Comparison of ENCODE assay signal across 9 mouse cellular contexts in the genomic region with DNA sequence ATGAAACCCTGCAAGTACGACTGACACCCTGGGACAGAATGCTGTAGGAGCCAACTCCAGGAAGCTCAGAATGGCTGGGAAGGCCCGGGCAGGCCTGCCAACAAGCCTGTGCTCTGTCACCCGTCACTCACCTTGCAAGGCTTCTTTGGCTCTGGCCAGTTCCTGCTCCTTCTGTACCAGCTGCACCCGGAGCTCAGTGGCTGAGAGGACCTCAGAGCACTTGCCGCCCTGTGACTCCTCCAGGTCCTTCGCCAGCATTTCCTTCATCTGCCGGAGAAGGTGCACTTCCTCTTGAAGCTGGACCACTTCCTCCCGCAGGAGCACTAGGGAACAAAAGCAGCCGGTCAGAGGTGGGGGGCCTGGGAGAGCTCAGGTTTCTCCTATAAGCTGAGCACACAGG. TPM values are rescaled to one million over a fixed set of nuclear protein-coding genes. Genes with fewer than 3 reads are reported as not detected.
DNase-seq lines count a peak whose midpoint lies in the region; ATAC-seq and TF ChIP-seq lines count a peak whose summit lies in the region.
"Had no signal": no experiment of that assay in that cellular context is flagged by ENCODE, and none has a peak within 500 bp of the region (broad histone marks: within the 10 kb centered on the region; RNA-seq: fewer than 3 reads in every experiment).

No protein-coding gene starts in this region.

- intact Hi-C loops in gastrocnemius, adult 2 months (cut with DNase I) = no loop called here
- intact Hi-C loops in gastrocnemius, postnatal 14 days (cut with DNase I; ENCODE audit: low total_unique reads) = no loop called here
- intact Hi-C loops in heart, postnatal 36 days (cut with DNase I) = loop anchor here (2.0 to 5.0 kb wide), 2 partner anchors 37 to 55 kb away; no protein-coding TSS in a partner anchor

- 57% methylated on average over 9 of the region's 9 CpGs for WGBS in embryonic facial prominence, embryonic 14.5 days
- 72% methylated on average over 9 of the region's 9 CpGs for WGBS in limb, embryonic 10.5 days

- H3K9ac ChIP-seq in embryonic facial prominence, embryonic 14.5 days (ENCODE audit: low read depth, low read length) = no peak overlapping the region

- peak overlapping the region; percentile 32 for H3K4me3 ChIP-seq in gastrocnemius, adult 2 months
- H3K4me3 ChIP-seq in embryonic facial prominence, embryonic 14.5 days (ENCODE audit: low read depth, low read length) = no peak overlapping the region
- H3K4me3 ChIP-seq in limb, embryonic 10.5 days = no peak overlapping the region
- H3K4me3 ChIP-seq: megakaryocyte, embryonic 14.5 days had no signal

- H3K9me3 ChIP-seq in embryonic facial prominence, embryonic 14.5 days (ENCODE audit: control insufficient read depth, low read length) = no peaks in the 10 kb centered on the region
- no peaks in the 10 kb centered on the region for H3K9me3 ChIP-seq in limb, embryonic 10.5 days (replicated peaks)
- H3K9me3 ChIP-seq: megakaryocyte, embryonic 14.5 days had no signal

- 0 out of 2 replicates have a peak, but pooled peaks have one; percentile 13 for ATAC-seq in embryonic facial prominence, embryonic 14.5 days (ENCODE audit: low read depth)

- no peak for TF ChIP-seq CTCF in gastrocnemius, adult 2 months (IDR thresholded peaks at IDR 0.05)

- H3K27ac ChIP-seq in gastrocnemius, adult 2 months = no peak overlapping the region
- no peak overlapping the region for H3K27ac ChIP-seq in embryonic facial prominence, embryonic 14.5 days (replicated peaks; ENCODE audit: low read depth, low read length)
- peak overlapping the region; percentile 61 for H3K27ac ChIP-seq in limb, embryonic 10.5 days

- DNase-seq in gastrocnemius, adult 2 months = no peak
- DNase-seq in gastrocnemius, postnatal 14 days = no peak
- DNase-seq in embryonic facial prominence, embryonic 14.5 days (ENCODE audit: low spot score) = no peak
- peak; percentile 44 to 55 for DNase-seq in heart, postnatal 36 days
- no peak for DNase-seq in limb, embryonic 10.5 days (ENCODE audit: low spot score)
- no peak for DNase-seq in testis, postnatal 14 days (ENCODE audit: low spot score)
- no peak for DNase-seq in cerebellum, postnatal 14 days
- DNase-seq in MN1 (ENCODE audit: low spot score) = no peak

- peaks cover 7% of the 10 kb centered on the region; the same call in 1 of the 2 replicates for H3K36me3 ChIP-seq in embryonic facial prominence, embryonic 14.5 days (ENCODE audit: control insufficient read depth, insufficient read depth, low read length)
- peaks cover 18% of the 10 kb centered on the region for H3K36me3 ChIP-seq in limb, embryonic 10.5 days

- no peak overlapping the region for H3K4me2 ChIP-seq in embryonic facial prominence, embryonic 14.5 days (ENCODE audit: low read depth, low read length)

- H3K4me1 ChIP-seq in embryonic facial prominence, embryonic 14.5 days (ENCODE audit: control insufficient read depth, insufficient read depth, low read length) = peaks cover 13% of the 10 kb centered on the region; the same call in 1 of the 2 replicates
- H3K4me1 ChIP-seq in limb, embryonic 10.5 days = peaks cover 24% of the 10 kb centered on the region

- H3K27me3 ChIP-seq in embryonic facial prominence, embryonic 14.5 days (replicated peaks; ENCODE audit: control insufficient read depth, insufficient read depth, low read length) = no peaks in the 10 kb centered on the region
- no peaks in the 10 kb centered on the region for H3K27me3 ChIP-seq in limb, embryonic 10.5 days (ENCODE audit: low read depth, poor library complexity, severe bottlenecking)

RNA-seq across cellular contexts. Expression of a gene that starts 29.3 kb away (rescaled TPM):
- 1 to 10 TPM; 1.5 to 2.3 TPM for total RNA-seq in gastrocnemius, adult 2 months (2021)
- total RNA-seq in gastrocnemius, postnatal 14 days (2021) = 1 to 10 TPM; 3.3 to 6.7 TPM
- polyA plus RNA-seq in embryonic facial prominence, embryonic 14.5 days (2014; fragmentation: Nextera tagmentation; extraction: Ambion mirVana) = 11.7 and 11.9 TPM in 2 replicates
- 1 to 10 TPM; 3.4 to 3.6 TPM for total RNA-seq in heart, postnatal 36 days (2021)
- polyA plus RNA-seq in limb, embryonic 10.5 days (2016; fragmentation: Nextera tagmentation; extraction: Ambion mirVana) = 8.8 and 9.3 TPM in 2 replicates

Comparison
In these comparisons a context has a peak if more than half of its experiments do, and no peak if none do; other contexts are left out.
1. DNase-seq: peak in heart, postnatal 36 days (2 of 2); none in gastrocnemius, adult 2 months (single experiment), gastrocnemius, postnatal 14 days (single experiment), embryonic facial prominence, embryonic 14.5 days (single experiment), limb, embryonic 10.5 days (single experiment), testis, postnatal 14 days (single experiment), cerebellum, postnatal 14 days (0 of 2) and MN1 (single experiment).